22 mouse cellular contexts compared by ENCODE assay signal in genomic region chr1:74262510-74262909, GRCm38 (mm10). TPM values are rescaled to one million over a fixed set of nuclear protein-coding genes. Genes with fewer than 3 reads are reported as not detected.
"Had no signal": no experiment of that assay in that cellular context is flagged by ENCODE, and none has a peak within 500 bp of the region (broad histone marks: within the 10 kb centered on the region; RNA-seq: fewer than 3 reads in every experiment).

No protein-coding gene starts in this region.

- H3K9ac ChIP-seq: limb, embryonic 13.5 days; liver, embryonic 14.5 days; neural tube, embryonic 12.5 days had no signal

- ATAC-seq: lung, postnatal 0 days had no signal

- H3K27ac ChIP-seq: layer of hippocampus, adult 2 months; limb, embryonic 13.5 days; liver, embryonic 14.5 days; midbrain, embryonic 10.5 days; neural tube, embryonic 12.5 days had no signal

- H3K9me3 ChIP-seq: limb, embryonic 13.5 days; midbrain, embryonic 10.5 days; neural tube, embryonic 12.5 days had no signal

- H3K27me3 ChIP-seq: limb, embryonic 13.5 days; neural tube, embryonic 12.5 days had no signal

- DNase-seq: kidney, postnatal 10 days; kidney, postnatal 4 days; left cerebral cortex, postnatal 4 days; lung, adult 2 months; lung, postnatal 36 days; midbrain, embryonic 14.5 days; retina, postnatal 1 day; right cerebral cortex, postnatal 4 days; spleen, adult 18-20 months; thymus, adult 18-20 months had no signal

- H3K4me1 ChIP-seq: limb, embryonic 13.5 days; midbrain, embryonic 10.5 days; neural tube, embryonic 12.5 days had no signal

- H3K4me3 ChIP-seq: layer of hippocampus, adult 2 months; limb, embryonic 13.5 days; midbrain, embryonic 10.5 days; myocyte; neural tube, embryonic 12.5 days had no signal

- H3K4me2 ChIP-seq: limb, embryonic 13.5 days; neural tube, embryonic 12.5 days had no signal

RNA-seq across cellular contexts. Expression of gene Gpbar1, which starts 15.8 kb away (rescaled TPM):
- total RNA-seq: layer of hippocampus, adult 2 months; layer of hippocampus, postnatal 14 days; left cerebral cortex, adult 18-20 months; left cerebral cortex, postnatal 10 days; left cerebral cortex, postnatal 4 days; liver, adult 2 months; megakaryocyte, adult 5-6 weeks had no signal
- polyA plus RNA-seq: neural tube, embryonic 12.5 days had no signal
